Mouse (Mus musculus): Measurements from ENCODE around the gene Spata20.

- TF ChIP-seq CHD2 (IDR thresholded peaks at IDR 0.05; ENCODE audit: low read depth, low read length) (no peak), ZC3H11A (IDR thresholded peaks at IDR 0.05; ENCODE audit: borderline replicate concordance, low read depth, low read length) (no peak)
These were observed 13.1 kb upstream of the Spata20 start for GRCm38 (mm10) chr11:94499035-94499434.
